Mouse (Mus musculus): Measurements from ENCODE around the gene Hpf1. TPM values are rescaled to one million over a fixed set of nuclear protein-coding genes. Genes with fewer than 3 reads are reported as not detected.
A peak's percentile ranks its signal among the peaks of the same experiment; 100 is the strongest.

The Hpf1 gene
- polyA plus RNA-seq (2012; rRNA removed) = 3.9 and 6.5 TPM in 2 replicates

- WGBS = 6% methylated on average over 42 of the region's 43 CpGs
- Histone ChIP-seq H3K27me3 (replicated peaks; ENCODE audit: control insufficient read depth, insufficient read depth, low read length) (no peaks in the 10 kb centered on the region), H3K27ac (ENCODE audit: insufficient read depth, low read depth, low read length) (no peak within 1 kb of the TSS), H3K36me3 (ENCODE audit: control insufficient read depth, insufficient read depth, low read length) (no peaks in the 10 kb centered on the region), H3K4me1 (ENCODE audit: control insufficient read depth, insufficient read depth, low read length) (peaks cover 8% of the 10 kb centered on the region; the same call in 1 of the 2 replicates), H3K4me3 (ENCODE audit: insufficient read depth, low read depth, low read length) (peak within 1 kb of the TSS; percentile 96)
- TF ChIP-seq POLR2A (IDR thresholded peaks at IDR 0.05; ENCODE audit: low read depth, low read length) (no peak), CTCF (conservative IDR thresholded peaks at IDR 0.05; ENCODE audit: insufficient read depth, insufficient read length, low read depth, low read length) (no peak)
- DNase-seq = peak; percentile 98
These were observed at the start of gene Hpf1 for GRCm38 (mm10) chr8:60889843-60890519. TSS of gene Hpf1 (plus strand) at chr8:60890418.

- Histone ChIP-seq H3K27ac (ENCODE audit: insufficient read depth, low read depth, low read length) (no peak overlapping the region), H3K27me3 (replicated peaks; ENCODE audit: control insufficient read depth, insufficient read depth, low read length) (no peaks in the 10 kb centered on the region), H3K4me1 (ENCODE audit: control insufficient read depth, insufficient read depth, low read length) (no peaks in the 10 kb centered on the region), H3K4me3 (ENCODE audit: insufficient read depth, low read depth, low read length) (no peak overlapping the region), H3K36me3 (ENCODE audit: control insufficient read depth, insufficient read depth, low read length) (no peaks in the 10 kb centered on the region)
- 76% methylated on average over 6 of the region's 6 CpGs for WGBS
- TF ChIP-seq POLR2A (IDR thresholded peaks at IDR 0.05; ENCODE audit: low read depth, low read length) = no peak
- no peak for TF ChIP-seq CTCF (conservative IDR thresholded peaks at IDR 0.05; ENCODE audit: insufficient read depth, insufficient read length, low read depth, low read length)
- DNase-seq = no peak
These were observed 47.8 kb upstream of the Hpf1 start for GRCm38 (mm10) chr8:60842388-60842787.

- no peaks in the 10 kb centered on the region for H3K36me3 ChIP-seq (ENCODE audit: control insufficient read depth, insufficient read depth, low read length)
- no peaks in the 10 kb centered on the region for H3K27me3 ChIP-seq (replicated peaks; ENCODE audit: control insufficient read depth, insufficient read depth, low read length)
- H3K4me3 ChIP-seq (ENCODE audit: insufficient read depth, low read depth, low read length) = no peak overlapping the region
- no peak for DNase-seq
- TF ChIP-seq POLR2A (IDR thresholded peaks at IDR 0.05; ENCODE audit: low read depth, low read length) = no peak
- no peak overlapping the region for H3K27ac ChIP-seq (ENCODE audit: insufficient read depth, low read depth, low read length)
- no peaks in the 10 kb centered on the region for H3K4me1 ChIP-seq (ENCODE audit: control insufficient read depth, insufficient read depth, low read length)
These were observed 32.7 kb upstream of the Hpf1 start for GRCm38 (mm10) chr8:60857559-60857958.

- Histone ChIP-seq H3K4me1 (ENCODE audit: control insufficient read depth, insufficient read depth, low read length) (no peaks in the 10 kb centered on the region), H3K4me3 (ENCODE audit: insufficient read depth, low read depth, low read length) (no peak overlapping the region), H3K36me3 (ENCODE audit: control insufficient read depth, insufficient read depth, low read length) (no peaks in the 10 kb centered on the region), H3K27ac (ENCODE audit: insufficient read depth, low read depth, low read length) (no peak overlapping the region), H3K27me3 (replicated peaks; ENCODE audit: control insufficient read depth, insufficient read depth, low read length) (no peaks in the 10 kb centered on the region)
- TF ChIP-seq CTCF (conservative IDR thresholded peaks at IDR 0.05; ENCODE audit: insufficient read depth, insufficient read length, low read depth, low read length) = no peak
- no peak for DNase-seq
These were observed 32.1 kb upstream of the Hpf1 start for GRCm38 (mm10) chr8:60858091-60858490.

- Histone ChIP-seq H3K27ac (ENCODE audit: insufficient read depth, low read depth, low read length) (no peak overlapping the region), H3K27me3 (replicated peaks; ENCODE audit: control insufficient read depth, insufficient read depth, low read length) (no peaks in the 10 kb centered on the region), H3K36me3 (ENCODE audit: control insufficient read depth, insufficient read depth, low read length) (no peaks in the 10 kb centered on the region), H3K4me3 (ENCODE audit: insufficient read depth, low read depth, low read length) (no peak overlapping the region), H3K4me1 (ENCODE audit: control insufficient read depth, insufficient read depth, low read length) (no peaks in the 10 kb centered on the region)
- TF ChIP-seq POLR2A (IDR thresholded peaks at IDR 0.05; ENCODE audit: low read depth, low read length) (no peak), CTCF (conservative IDR thresholded peaks at IDR 0.05; ENCODE audit: insufficient read depth, insufficient read length, low read depth, low read length) (no peak)
- WGBS = 77% methylated on average over 4 of the region's 4 CpGs
- DNase-seq = no peak
These were observed 31.2 kb upstream of the Hpf1 start for GRCm38 (mm10) chr8:60858911-60859476.

- H3K36me3 ChIP-seq (ENCODE audit: control insufficient read depth, insufficient read depth, low read length) = no peaks in the 10 kb centered on the region
- no peaks in the 10 kb centered on the region for H3K4me1 ChIP-seq (ENCODE audit: control insufficient read depth, insufficient read depth, low read length)
- H3K4me3 ChIP-seq (ENCODE audit: insufficient read depth, low read depth, low read length) = no peak overlapping the region
- DNase-seq = no peak
- no peaks in the 10 kb centered on the region for H3K27me3 ChIP-seq (replicated peaks; ENCODE audit: control insufficient read depth, insufficient read depth, low read length)
- WGBS = 69% methylated on average over 9 of the region's 9 CpGs
- TF ChIP-seq POLR2A (IDR thresholded peaks at IDR 0.05; ENCODE audit: low read depth, low read length) (no peak), CTCF (conservative IDR thresholded peaks at IDR 0.05; ENCODE audit: insufficient read depth, insufficient read length, low read depth, low read length) (no peak)
- no peak overlapping the region for H3K27ac ChIP-seq (ENCODE audit: insufficient read depth, low read depth, low read length)
These were observed 30.6 kb upstream of the Hpf1 start for GRCm38 (mm10) chr8:60859605-60860004.

GRCm38 (mm10) chr8:60860749-60861148 lies 29.5 kb upstream of the Hpf1 start:
- 66% methylated on average over 3 of the region's 3 CpGs for WGBS

More at GRCm38 (mm10) chr8:60860749-60861148, 29.5 kb upstream of the Hpf1 start:
- H3K4me1 ChIP-seq (ENCODE audit: control insufficient read depth, insufficient read depth, low read length) = no peaks in the 10 kb centered on the region
- H3K36me3 ChIP-seq (ENCODE audit: control insufficient read depth, insufficient read depth, low read length) = no peaks in the 10 kb centered on the region
- no peak for DNase-seq
- TF ChIP-seq POLR2A (IDR thresholded peaks at IDR 0.05; ENCODE audit: low read depth, low read length) (no peak), CTCF (conservative IDR thresholded peaks at IDR 0.05; ENCODE audit: insufficient read depth, insufficient read length, low read depth, low read length) (no peak)
- no peak overlapping the region for H3K27ac ChIP-seq (ENCODE audit: insufficient read depth, low read depth, low read length)
- no peak overlapping the region for H3K4me3 ChIP-seq (ENCODE audit: insufficient read depth, low read depth, low read length)
- no peaks in the 10 kb centered on the region for H3K27me3 ChIP-seq (replicated peaks; ENCODE audit: control insufficient read depth, insufficient read depth, low read length)

Measured in kidney, adult 2 months (tissue).